Mouse (Mus musculus): ENCODE data around the gene Fbrs. TPM values are rescaled to one million over a fixed set of nuclear protein-coding genes. Genes with fewer than 3 reads are reported as not detected.
"Not testable (repeated sequence)": the region's sequence is repeated elsewhere in the genome, so short reads cannot be mapped to it uniquely, and the experiment has no call there.

The Fbrs gene
- total RNA-seq, 1 experiment from 2014 or later: 93.0 TPM

- no peak for ATAC-seq (ENCODE audit: extremely low read depth, insufficient number of reproducible peaks, low FRiP score, poor library complexity, severe bottlenecking)
Measured at GRCm38 (mm10) chr7:127474378-127475070, 4.5 kb upstream of the Fbrs start.

- no peak for ATAC-seq (ENCODE audit: extremely low read depth, insufficient number of reproducible peaks, low FRiP score, poor library complexity, severe bottlenecking)
Measured at GRCm38 (mm10) chr7:127475186-127475740, 3.7 kb upstream of the Fbrs start.

- ATAC-seq (ENCODE audit: extremely low read depth, insufficient number of reproducible peaks, low FRiP score, poor library complexity, severe bottlenecking): no peak
Measured at GRCm38 (mm10) chr7:127476336-127476735, 2.7 kb upstream of the Fbrs start.

GRCm38 (mm10) chr7:127476855-127477254 is 2.1 kb upstream of the Fbrs start:
- no peak for ATAC-seq (ENCODE audit: extremely low read depth, insufficient number of reproducible peaks, low FRiP score, poor library complexity, severe bottlenecking)

GRCm38 (mm10) chr7:127477687-127478634 is 1.0 kb upstream of the Fbrs start:
- ATAC-seq (ENCODE audit: extremely low read depth, insufficient number of reproducible peaks, low FRiP score, poor library complexity, severe bottlenecking): peak; percentile 74

- ATAC-seq (ENCODE audit: extremely low read depth, insufficient number of reproducible peaks, low FRiP score, poor library complexity, severe bottlenecking): no peak
Measured at GRCm38 (mm10) chr7:127479318-127480225, 573 bp downstream of the Fbrs start.

DNA sequence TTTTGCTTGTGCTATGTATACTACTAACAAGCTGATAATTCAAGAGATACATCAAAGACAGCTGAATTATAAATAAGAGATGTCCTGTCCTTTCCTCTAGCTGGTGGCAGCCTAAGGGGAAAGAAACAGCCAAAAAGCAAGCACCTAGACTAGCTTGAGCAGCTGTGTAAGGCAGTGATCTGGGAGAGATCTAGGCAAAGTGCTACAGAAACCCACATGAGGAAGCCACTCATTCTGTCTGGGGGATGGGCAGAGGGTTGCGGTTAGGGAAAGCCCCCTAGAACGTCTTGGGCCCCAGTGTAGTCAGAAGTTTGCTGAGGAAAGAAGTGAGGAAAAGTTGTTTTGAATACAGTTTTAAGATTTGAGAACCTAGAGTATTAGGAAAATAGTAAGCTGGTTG is 1.3 kb downstream of the Fbrs start:
- no peak for ATAC-seq (ENCODE audit: extremely low read depth, insufficient number of reproducible peaks, low FRiP score, poor library complexity, severe bottlenecking)

DNA sequence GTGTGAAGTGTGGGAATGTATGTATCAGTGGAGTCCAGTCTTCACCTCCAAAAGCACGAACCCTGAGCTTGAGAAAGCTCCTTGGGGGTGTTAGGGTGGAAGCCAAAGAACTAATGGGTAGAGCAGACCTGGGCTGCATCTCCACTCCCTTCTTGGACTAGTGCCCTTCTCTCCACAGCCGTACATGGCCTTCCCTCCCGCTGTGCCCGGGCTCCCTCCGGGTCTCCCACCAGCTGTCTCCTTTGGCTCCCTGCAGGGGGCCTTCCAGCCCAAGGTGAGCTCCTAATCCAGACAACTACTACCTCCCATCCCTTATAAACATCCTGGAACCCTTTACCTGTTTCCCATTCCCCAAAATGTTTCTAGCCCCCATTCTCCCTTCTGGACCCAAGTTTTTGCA is 6.4 kb downstream of the Fbrs start:
- no peak for ATAC-seq (ENCODE audit: extremely low read depth, insufficient number of reproducible peaks, low FRiP score, poor library complexity, severe bottlenecking)

DNA sequence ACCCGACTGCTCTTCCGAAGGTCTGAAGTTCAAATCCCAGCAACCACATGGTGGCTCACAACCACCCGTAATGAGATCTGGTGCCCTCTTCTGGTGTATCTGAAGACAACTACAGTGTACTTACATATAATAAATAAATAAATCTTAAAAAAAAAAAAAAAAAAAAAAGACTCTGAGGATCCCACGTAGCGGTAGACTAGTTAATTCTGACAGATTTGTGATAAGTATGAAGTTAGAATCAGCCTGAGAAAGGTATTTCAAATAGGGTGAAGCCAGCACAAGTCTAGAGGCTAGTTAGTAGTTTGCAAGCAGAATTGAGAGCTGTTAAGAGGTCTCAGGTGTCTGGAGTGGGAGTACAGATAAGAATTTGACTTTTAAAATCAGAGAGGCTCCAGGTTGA is 9.4 kb downstream of the Fbrs start:
- not testable (repeated sequence) for ATAC-seq (ENCODE audit: extremely low read depth, insufficient number of reproducible peaks, low FRiP score, poor library complexity, severe bottlenecking)

- no peak for ATAC-seq (ENCODE audit: extremely low read depth, insufficient number of reproducible peaks, low FRiP score, poor library complexity, severe bottlenecking)
Measured at GRCm38 (mm10) chr7:127489982-127490381, 11.0 kb downstream of the Fbrs start.

DNA sequence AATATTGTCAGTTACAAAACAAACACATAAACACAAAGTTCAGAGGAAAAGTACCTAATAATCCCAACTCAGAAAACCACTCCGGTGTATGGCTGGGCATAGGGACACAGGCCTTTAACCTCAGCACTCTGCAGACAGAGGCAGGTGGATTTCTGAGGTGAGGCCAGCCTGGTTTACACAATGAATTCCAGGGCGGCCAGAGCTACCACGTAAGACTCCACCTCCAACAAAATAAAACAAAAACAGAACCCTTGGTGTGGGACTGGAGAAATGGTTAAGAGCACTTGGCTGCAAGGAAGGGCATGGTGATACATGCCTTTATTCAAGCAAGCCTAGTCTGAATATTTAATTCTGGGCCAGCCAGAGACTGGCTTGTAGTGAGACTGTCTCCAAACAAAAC is 12.8 kb downstream of the Fbrs start:
- ATAC-seq (ENCODE audit: extremely low read depth, insufficient number of reproducible peaks, low FRiP score, poor library complexity, severe bottlenecking): no peak

DNA sequence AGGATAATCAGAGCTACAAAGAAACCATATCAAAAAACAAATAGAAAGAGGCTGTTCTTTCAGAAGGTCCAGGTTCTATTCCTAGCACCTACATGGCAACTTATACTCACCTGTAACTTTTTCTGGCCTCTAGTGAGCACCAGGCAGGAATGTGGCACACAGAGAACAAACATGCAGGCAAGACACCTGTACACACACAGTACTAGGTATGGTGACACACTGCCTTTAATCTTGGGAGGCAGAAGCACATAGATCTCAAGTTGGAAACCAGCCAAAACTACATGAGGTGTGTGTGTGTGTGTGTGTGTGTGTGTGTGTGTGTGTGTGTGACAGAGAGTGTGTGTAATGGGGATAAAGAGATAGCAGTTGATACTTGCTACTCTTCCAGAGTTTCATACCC is 15.6 kb downstream of the Fbrs start:
- ATAC-seq (ENCODE audit: extremely low read depth, insufficient number of reproducible peaks, low FRiP score, poor library complexity, severe bottlenecking): no peak

DNA sequence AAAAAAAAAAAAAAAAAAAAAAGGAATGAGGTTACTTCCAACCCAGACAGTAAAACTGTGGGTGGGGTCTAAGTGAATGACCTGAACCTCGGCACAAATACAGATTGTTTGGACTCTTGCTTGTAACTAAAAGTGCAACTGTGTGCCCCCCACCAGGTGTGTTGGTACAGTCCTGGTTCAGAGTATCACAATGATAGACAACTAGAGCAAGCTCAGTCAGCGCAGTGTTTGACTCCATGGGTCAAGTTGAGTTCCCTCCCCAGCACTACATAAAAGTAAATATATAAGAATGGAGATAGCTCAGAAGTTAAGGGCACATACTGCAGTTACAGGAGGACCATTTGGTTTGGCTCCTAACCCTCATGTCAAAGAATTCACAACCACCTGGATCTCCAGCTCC is 18.4 kb downstream of the Fbrs start:
- no peak for ATAC-seq (ENCODE audit: extremely low read depth, insufficient number of reproducible peaks, low FRiP score, poor library complexity, severe bottlenecking)

DNA sequence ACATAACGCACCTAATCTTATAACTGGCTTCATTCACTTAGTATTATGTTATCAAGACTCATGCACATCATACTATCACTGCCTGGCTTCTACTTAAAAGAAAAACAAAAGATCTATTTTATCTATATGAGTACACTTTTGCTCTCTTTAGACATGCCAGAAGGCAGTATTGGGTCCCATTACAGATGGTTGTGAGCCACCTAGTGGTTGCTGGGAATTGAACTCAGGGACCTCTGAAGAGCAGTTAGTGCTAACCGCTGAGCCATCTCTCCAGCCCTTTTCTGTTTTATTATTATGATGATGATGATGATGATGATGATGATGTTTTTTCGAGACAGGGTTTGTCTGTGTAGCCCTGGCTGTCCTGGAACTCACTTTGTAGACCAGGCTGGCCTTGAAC is 19.4 kb downstream of the Fbrs start:
- no peak for ATAC-seq (ENCODE audit: extremely low read depth, insufficient number of reproducible peaks, low FRiP score, poor library complexity, severe bottlenecking)

DNA sequence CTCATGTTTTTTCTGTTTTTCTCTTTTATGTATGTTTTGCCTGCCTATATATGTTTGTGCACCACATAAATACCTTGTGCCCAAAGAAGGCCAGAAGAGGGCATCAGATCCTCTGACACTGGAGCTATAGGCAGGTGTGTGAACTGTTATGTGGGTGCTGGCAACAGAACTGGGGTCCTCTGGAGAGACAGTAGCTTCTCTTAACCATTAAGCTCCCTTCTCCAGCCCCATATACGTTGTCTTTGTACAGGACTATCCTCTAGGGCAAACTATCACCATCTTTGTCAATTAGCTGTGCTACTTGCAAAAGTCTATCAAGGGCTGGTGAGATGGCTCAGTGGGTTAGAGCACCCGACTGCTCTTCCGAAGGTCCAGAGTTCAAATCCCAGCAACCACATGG is 29.3 kb downstream of the Fbrs start:
- no peak for ATAC-seq (ENCODE audit: extremely low read depth, insufficient number of reproducible peaks, low FRiP score, poor library complexity, severe bottlenecking)

GRCm38 (mm10) chr7:127509830-127510229 is 30.8 kb downstream of the Fbrs start:
- not testable (repeated sequence) for ATAC-seq (ENCODE audit: extremely low read depth, insufficient number of reproducible peaks, low FRiP score, poor library complexity, severe bottlenecking)

DNA sequence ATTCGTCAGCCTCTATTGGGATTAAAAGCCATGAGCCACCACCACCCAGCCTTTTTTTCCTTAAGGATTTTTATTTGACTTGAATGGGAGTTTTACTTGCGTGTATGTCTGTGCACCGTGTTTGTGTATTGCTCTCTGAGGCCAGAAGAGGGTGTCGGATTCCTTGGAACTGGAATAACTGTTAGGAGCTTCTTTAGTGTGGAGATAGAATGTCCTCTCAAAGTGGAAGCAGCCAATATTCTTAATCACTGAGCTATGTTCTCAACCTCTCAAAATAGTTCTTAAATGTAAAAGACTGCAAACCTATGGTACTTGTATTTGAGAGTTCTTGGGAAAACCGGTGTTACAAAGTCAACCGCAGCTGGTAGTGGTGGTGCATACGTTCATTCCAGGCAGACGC is 32.2 kb downstream of the Fbrs start:
- no peak for ATAC-seq (ENCODE audit: extremely low read depth, insufficient number of reproducible peaks, low FRiP score, poor library complexity, severe bottlenecking)

DNA sequence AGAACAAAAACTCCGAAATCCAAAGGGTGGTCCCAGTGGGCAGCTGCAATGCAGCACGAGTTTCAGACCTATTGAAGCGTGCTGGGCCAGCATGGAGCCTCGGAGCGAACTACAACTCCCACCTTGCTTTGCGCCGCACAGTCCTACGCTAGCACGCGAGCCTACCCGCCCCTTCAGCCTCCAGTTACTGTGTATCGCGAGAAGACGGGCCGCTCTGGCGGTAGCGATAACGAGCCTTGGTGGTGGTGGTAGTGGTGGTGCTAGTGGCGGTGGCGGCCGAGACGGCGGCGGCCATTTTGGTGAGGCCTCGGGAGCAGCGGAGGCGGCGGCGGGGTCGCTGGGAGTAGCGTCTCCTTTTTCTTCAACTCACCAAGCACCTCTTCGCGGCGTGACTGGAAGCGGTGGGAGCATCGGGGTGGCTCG is 32.8 kb downstream of the Fbrs start, which contains the start of gene Srcap:
Srcap (plus strand) TSS at position 176 of the 423 bp plus-strand sequence.
- peak; percentile 95 for ATAC-seq (ENCODE audit: extremely low read depth, insufficient number of reproducible peaks, low FRiP score, poor library complexity, severe bottlenecking)

Measured in neutrophil, adult 5-6 weeks (primary cell).